Mouse (Mus musculus) lung, adult 2 months (tissue): ENCODE measurements around the gene Dapk1. TPM values are rescaled to one million over a fixed set of nuclear protein-coding genes. Genes with fewer than 3 reads are reported as not detected.

Experiments
- DNase-seq: peaks from one replicate; pipeline ENCODE4 v3.0.0; 2022
- H3K4me1 ChIP-seq: fragments of 200-500 bp; 2 replicates; pipeline ENCODE4 v1.6.1; 2011; ENCODE audit warnings: low read length; ENCODE audit not compliant: control insufficient read depth, insufficient read depth
- H3K4me3 ChIP-seq: fragments of 200-500 bp; replicated peaks from 2 replicates; pipeline ENCODE3; 2011; ENCODE audit warnings: low read depth, mild to moderate bottlenecking, control low read depth, low read length; ENCODE audit errors: extremely low read depth
- CTCF ChIP-seq: fragments of 200-500 bp; IDR thresholded peaks from 2 replicates; pipeline ENCODE4 v1.5.1; 2011; ENCODE audit warnings: mild to moderate bottlenecking, low read length, control low read depth; ENCODE audit not compliant: insufficient read depth
- POLR2A ChIP-seq: fragments of 200-500 bp; IDR thresholded peaks from 2 replicates; pipeline ENCODE4 v1.6.1; 2011; ENCODE audit warnings: low read depth, mild to moderate bottlenecking, control low read depth, low read length, borderline replicate concordance; ENCODE audit errors: extremely low read depth
- WGBS: fragments of 180-500 bp; shearing (Covaris S2); methylation state at CpG from one replicate; pipeline ENCODE4 v1.1.7; 2018; 5-methylcytosine and 5-hydroxymethylcytosine counted together
- polyA plus RNA-seq: library from polyadenylated mRNA; depleted of rRNA; stranded (reverse); fragments of >200 nt; gene quantifications from 2 replicates; pipeline ENCODE4 v1.2.3, GENCODE M21; 2012; rRNA removed

Dapk1 gene
- polyA plus RNA-seq, 1 experiment = 96.9 TPM

DNA sequence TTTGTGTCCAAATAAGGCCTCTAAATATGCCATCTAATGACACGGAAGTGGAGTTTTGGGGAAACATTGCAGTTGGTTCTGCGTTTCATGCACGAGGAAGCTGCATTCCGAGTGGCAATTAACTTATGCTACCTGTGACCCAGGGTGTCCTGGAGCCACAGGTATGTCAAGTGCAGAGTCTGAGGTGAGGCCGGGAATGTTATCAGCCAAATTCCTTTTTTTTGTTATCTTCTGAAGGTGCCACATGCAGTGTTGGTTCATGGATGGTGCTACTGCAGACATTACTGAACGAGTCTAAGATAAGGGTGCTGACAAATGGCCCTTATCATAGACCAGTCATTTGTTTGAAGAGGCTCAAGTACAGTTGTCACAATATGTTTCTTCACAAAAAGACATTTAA is 211.0 kb downstream of the Dapk1 start:
- 67% methylated on average over 6 of the region's 6 CpGs for WGBS
- DNase-seq = no peak
- no peak for TF ChIP-seq POLR2A
- no peak for TF ChIP-seq CTCF
- peaks cover 7% of the 10 kb centered on the region for H3K4me1 ChIP-seq
- no peak overlapping the region for H3K4me3 ChIP-seq

Other genes with a start within 250 kb of the Dapk1 start
- not detected in 2 replicates for gene BC051665, start 184.4 kb downstream of the Dapk1 start, polyA plus RNA-seq
- gene Ctsll3, start 200.9 kb downstream of the Dapk1 start, polyA plus RNA-seq = not detected in 2 replicates